Comparison of ENCODE assay signal across 8 mouse cellular contexts in genomic region chr7:100645147-100645546, GRCm38 (mm10). TPM values are rescaled to one million over a fixed set of nuclear protein-coding genes. Genes with fewer than 3 reads are reported as not detected.
DNase-seq lines count a peak whose midpoint lies in the region; ATAC-seq and TF ChIP-seq lines count a peak whose summit lies in the region.

No protein-coding gene starts in this region.

- H3K4me3 ChIP-seq in intestine, embryonic 14.5 days (ENCODE audit: low read depth, low read length) = no peak overlapping the region
- H3K4me3 ChIP-seq in intestine, embryonic 15.5 days (replicated peaks) = no peak overlapping the region
- H3K4me3 ChIP-seq in bone marrow, adult 2 months (replicated peaks; ENCODE audit: control insufficient read depth, low read depth, low read length) = no peak overlapping the region
- H3K4me3 ChIP-seq in embryonic facial prominence, embryonic 14.5 days (ENCODE audit: low read depth, low read length) = no peak overlapping the region
- H3K4me3 ChIP-seq in lung, embryonic 16.5 days (ENCODE audit: low read length) = no peak overlapping the region

- H3K9ac ChIP-seq in intestine, embryonic 14.5 days (ENCODE audit: low read length) = no peak overlapping the region
- H3K9ac ChIP-seq in intestine, embryonic 15.5 days = no peak overlapping the region
- H3K9ac ChIP-seq in embryonic facial prominence, embryonic 14.5 days (ENCODE audit: low read depth, low read length) = no peak overlapping the region
- H3K9ac ChIP-seq in lung, embryonic 16.5 days (ENCODE audit: low read length) = no peak overlapping the region

- peak; percentile 28; the same call in 1 of the 2 replicates for TF ChIP-seq CTCF in bone marrow, adult 2 months (IDR thresholded peaks at IDR 0.05; ENCODE audit: control insufficient read depth, insufficient read depth, low read length)

- peak; percentile 89 for DNase-seq in intestine, embryonic 14.5 days (ENCODE audit: low spot score)
- peak; percentile 67 for DNase-seq in embryonic facial prominence, embryonic 14.5 days (ENCODE audit: low spot score)
- DNase-seq in heart, postnatal 4 days = peak; percentile 80
- peak; percentile 85 for DNase-seq in layer of hippocampus, postnatal 10 days (ENCODE audit: low spot score in 2 of 2)
- DNase-seq in right cerebral cortex, postnatal 25 days = peak; percentile 44

- ATAC-seq in intestine, embryonic 14.5 days (replicated peaks; ENCODE audit: low FRiP score, low TSS enrichment, low read depth) = no peak
- ATAC-seq in intestine, embryonic 15.5 days = no peak
- peak; percentile 39; the same call in 1 of the 2 replicates for ATAC-seq in embryonic facial prominence, embryonic 14.5 days (ENCODE audit: low read depth)
- ATAC-seq in lung, embryonic 16.5 days (ENCODE audit: low read depth) = peak; percentile 46; the same call in 1 of the 2 replicates

- no peaks in the 10 kb centered on the region for H3K4me1 ChIP-seq in intestine, embryonic 14.5 days (replicated peaks; ENCODE audit: control insufficient read depth, insufficient read depth, low read length)
- 0 out of 2 replicates have a peak, but pooled peaks cover 2% of the 10 kb centered on the region for H3K4me1 ChIP-seq in intestine, embryonic 15.5 days (replicated peaks)
- H3K4me1 ChIP-seq in bone marrow, adult 2 months (ENCODE audit: control insufficient read depth, insufficient read depth, low read length) = no peaks in the 10 kb centered on the region
- no peaks in the 10 kb centered on the region for H3K4me1 ChIP-seq in embryonic facial prominence, embryonic 14.5 days (ENCODE audit: control insufficient read depth, insufficient read depth, low read length)
- H3K4me1 ChIP-seq in lung, embryonic 16.5 days (replicated peaks; ENCODE audit: control insufficient read depth, insufficient read depth, low read length) = no peaks in the 10 kb centered on the region

- WGBS in intestine, embryonic 14.5 days = 35% methylated on average over 3 of the region's 3 CpGs
- 25% methylated on average over 3 of the region's 3 CpGs for WGBS in intestine, embryonic 15.5 days
- WGBS in bone marrow, adult 2 months = 27% methylated on average over 3 of the region's 3 CpGs
- 40% methylated on average over 3 of the region's 3 CpGs for WGBS in embryonic facial prominence, embryonic 14.5 days
- WGBS in lung, embryonic 16.5 days = 28% methylated on average over 3 of the region's 3 CpGs

- peaks cover 22% of the 10 kb centered on the region for H3K36me3 ChIP-seq in intestine, embryonic 14.5 days (ENCODE audit: control insufficient read depth, insufficient read depth, low read length)
- H3K36me3 ChIP-seq in intestine, embryonic 15.5 days = no peaks in the 10 kb centered on the region
- 0 out of 2 replicates have a peak, but pooled peaks cover 5% of the 10 kb centered on the region for H3K36me3 ChIP-seq in embryonic facial prominence, embryonic 14.5 days (ENCODE audit: control insufficient read depth, insufficient read depth, low read length)
- no peaks in the 10 kb centered on the region; the same call in 1 of the 2 replicates for H3K36me3 ChIP-seq in lung, embryonic 16.5 days (ENCODE audit: control insufficient read depth, insufficient read depth, low read length)

- TF ChIP-seq POLR2A in bone marrow, adult 2 months (IDR thresholded peaks at IDR 0.05; ENCODE audit: borderline replicate concordance, control insufficient read depth, low read depth, low read length) = no peak

- no peaks in the 10 kb centered on the region for H3K9me3 ChIP-seq in intestine, embryonic 14.5 days (ENCODE audit: control insufficient read depth, low read length)
- no peaks in the 10 kb centered on the region for H3K9me3 ChIP-seq in intestine, embryonic 15.5 days
- H3K9me3 ChIP-seq in embryonic facial prominence, embryonic 14.5 days (ENCODE audit: control insufficient read depth, low read length) = no peaks in the 10 kb centered on the region
- no peaks in the 10 kb centered on the region for H3K9me3 ChIP-seq in lung, embryonic 16.5 days (ENCODE audit: control insufficient read depth, low read length)

- no peaks in the 10 kb centered on the region for H3K27me3 ChIP-seq in intestine, embryonic 14.5 days (replicated peaks; ENCODE audit: control insufficient read depth, insufficient read depth, low read length)
- H3K27me3 ChIP-seq in intestine, embryonic 15.5 days (replicated peaks) = no peaks in the 10 kb centered on the region
- H3K27me3 ChIP-seq in embryonic facial prominence, embryonic 14.5 days (replicated peaks; ENCODE audit: control insufficient read depth, insufficient read depth, low read length) = no peaks in the 10 kb centered on the region
- H3K27me3 ChIP-seq in lung, embryonic 16.5 days (ENCODE audit: control insufficient read depth, insufficient read depth, low read depth, low read length) = no peaks in the 10 kb centered on the region

- H3K27ac ChIP-seq in intestine, embryonic 14.5 days (ENCODE audit: low read depth) = no peak overlapping the region
- H3K27ac ChIP-seq in intestine, embryonic 15.5 days = no peak overlapping the region
- H3K27ac ChIP-seq in bone marrow, adult 2 months (ENCODE audit: control insufficient read depth, insufficient read depth, low read depth, low read length, poor library complexity) = no peak overlapping the region
- H3K27ac ChIP-seq in embryonic facial prominence, embryonic 14.5 days (replicated peaks; ENCODE audit: low read depth, low read length) = no peak overlapping the region
- H3K27ac ChIP-seq in lung, embryonic 16.5 days (ENCODE audit: low read length) = no peak overlapping the region

- H3K4me2 ChIP-seq in intestine, embryonic 14.5 days (ENCODE audit: low read length) = no peak overlapping the region
- H3K4me2 ChIP-seq in intestine, embryonic 15.5 days (replicated peaks) = no peak overlapping the region
- H3K4me2 ChIP-seq in embryonic facial prominence, embryonic 14.5 days (ENCODE audit: low read depth, low read length) = no peak overlapping the region
- H3K4me2 ChIP-seq in lung, embryonic 16.5 days (ENCODE audit: low read depth, low read length) = no peak overlapping the region

RNA-seq across cellular contexts. Expression of gene Plekhb1, which starts 17.1 kb away (rescaled TPM):
- polyA plus RNA-seq in intestine, embryonic 14.5 days (2014; fragmentation: Nextera tagmentation; extraction: Ambion mirVana) = 16.2 and 19.1 TPM in 2 replicates
- 14.6 and 15.3 TPM in 2 replicates for polyA plus RNA-seq in intestine, embryonic 15.5 days (2015; fragmentation: Nextera tagmentation; extraction: Ambion mirVana)
- 3.3 TPM in 1 of 2 replicates, not detected in the other for polyA plus RNA-seq in bone marrow, adult 2 months (2011; ENCODE audit: insufficient read depth, insufficient read length, low replicate concordance, missing spikeins)
- polyA plus RNA-seq in embryonic facial prominence, embryonic 14.5 days (2014; fragmentation: Nextera tagmentation; extraction: Ambion mirVana) = 12.3 and 12.6 TPM in 2 replicates
- 1 to 10 TPM in 1 of 2 experiments, under 1 TPM in 1; 0.65 to 1.5 TPM for total RNA-seq in heart, postnatal 4 days (2021)
- total RNA-seq in layer of hippocampus, postnatal 10 days (2021) = 10 to 100 TPM; 28.9 to 36.8 TPM
- 24.0 and 26.6 TPM in 2 replicates for polyA plus RNA-seq in lung, embryonic 16.5 days (2015; fragmentation: Nextera tagmentation; extraction: Ambion mirVana)

RNA-seq across cellular contexts. Expression of gene Mrpl48, which starts 37.0 kb away (rescaled TPM):
- polyA plus RNA-seq in intestine, embryonic 14.5 days (2014; fragmentation: Nextera tagmentation; extraction: Ambion mirVana) = 89.4 and 94.6 TPM in 2 replicates
- 87.7 and 87.9 TPM in 2 replicates for polyA plus RNA-seq in intestine, embryonic 15.5 days (2015; fragmentation: Nextera tagmentation; extraction: Ambion mirVana)
- 23.2 and 37.9 TPM in 2 replicates for polyA plus RNA-seq in bone marrow, adult 2 months (2011; ENCODE audit: insufficient read depth, insufficient read length, low replicate concordance, missing spikeins)
- polyA plus RNA-seq in embryonic facial prominence, embryonic 14.5 days (2014; fragmentation: Nextera tagmentation; extraction: Ambion mirVana) = 82.1 and 84.5 TPM in 2 replicates
- total RNA-seq in heart, postnatal 4 days (2021) = 10 to 100 TPM; 74.9 to 78.5 TPM
- total RNA-seq in layer of hippocampus, postnatal 10 days (2021) = 10 to 100 TPM; 54.8 to 55.3 TPM
- 74.6 and 76.3 TPM in 2 replicates for polyA plus RNA-seq in lung, embryonic 16.5 days (2015; fragmentation: Nextera tagmentation; extraction: Ambion mirVana)

RNA-seq across cellular contexts. Expression of gene Rab6a, which starts 37.9 kb away (rescaled TPM):
- polyA plus RNA-seq in intestine, embryonic 14.5 days (2014; fragmentation: Nextera tagmentation; extraction: Ambion mirVana) = 118 and 121 TPM in 2 replicates
- polyA plus RNA-seq in intestine, embryonic 15.5 days (2015; fragmentation: Nextera tagmentation; extraction: Ambion mirVana) = 105 and 116 TPM in 2 replicates
- 24.9 and 34.8 TPM in 2 replicates for polyA plus RNA-seq in bone marrow, adult 2 months (2011; ENCODE audit: insufficient read depth, insufficient read length, low replicate concordance, missing spikeins)
- polyA plus RNA-seq in embryonic facial prominence, embryonic 14.5 days (2014; fragmentation: Nextera tagmentation; extraction: Ambion mirVana) = 130 and 136 TPM in 2 replicates
- total RNA-seq in heart, postnatal 4 days (2021) = 10 to 100 TPM; 84.1 to 84.7 TPM
- total RNA-seq in layer of hippocampus, postnatal 10 days (2021) = 100 to 1,000 TPM; 297 to 364 TPM
- 69.8 and 74.6 TPM in 2 replicates for polyA plus RNA-seq in lung, embryonic 16.5 days (2015; fragmentation: Nextera tagmentation; extraction: Ambion mirVana)

Comparison
In these comparisons a context has a peak if more than half of its experiments do, and no peak if none do; other contexts are left out.
1. ATAC-seq: peak in embryonic facial prominence, embryonic 14.5 days (single experiment) and lung, embryonic 16.5 days (single experiment); none in intestine, embryonic 14.5 days (single experiment) and intestine, embryonic 15.5 days (single experiment).
2. Peak in every context shown above with its lines, with median percentiles within 50 percentile points of each other: DNase-seq.